Mouse (Mus musculus) E14TG2a.4 (cell line): ENCODE measurements around the gene Fbxw9.

Experiments
- CTCF ChIP-seq: conservative IDR thresholded peaks from 2 replicates; pipeline ENCODE4 v1.5.1; 2014; ENCODE audit warnings: low read length
- NANOG ChIP-seq: IDR thresholded peaks from 2 replicates; pipeline ENCODE4 v1.6.1; 2014; ENCODE audit warnings: borderline replicate concordance, low read length, mixed read lengths
- POU5F1 ChIP-seq: IDR thresholded peaks from 2 replicates; pipeline ENCODE4 v1.6.1; 2014; ENCODE audit warnings: low read length, borderline replicate concordance

DNA sequence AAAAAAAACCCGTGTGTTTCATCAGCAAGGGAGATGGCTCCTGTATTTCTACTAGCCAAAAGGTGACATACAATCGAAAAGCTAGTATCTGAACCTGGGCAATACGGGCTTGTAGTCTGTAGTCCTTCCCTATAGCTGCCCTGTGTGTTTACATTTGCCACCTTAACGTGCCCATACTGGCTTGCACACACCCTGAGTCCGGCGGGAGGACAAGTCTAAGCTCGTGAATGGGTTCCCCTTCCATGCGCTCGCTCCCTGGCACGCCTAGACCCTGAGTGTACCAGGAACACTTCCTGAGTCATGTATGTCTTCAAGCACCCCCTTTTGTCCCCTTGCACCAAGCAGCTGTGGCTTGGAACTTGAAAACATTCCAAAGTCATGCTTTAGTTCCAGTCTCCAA lies 43.1 kb upstream of the Fbxw9 start:
- no peak for TF ChIP-seq NANOG
- TF ChIP-seq CTCF = no peak
- no peak for TF ChIP-seq POU5F1
